Comparison of ENCODE assay signal across 10 mouse cellular contexts in the genomic region with DNA sequence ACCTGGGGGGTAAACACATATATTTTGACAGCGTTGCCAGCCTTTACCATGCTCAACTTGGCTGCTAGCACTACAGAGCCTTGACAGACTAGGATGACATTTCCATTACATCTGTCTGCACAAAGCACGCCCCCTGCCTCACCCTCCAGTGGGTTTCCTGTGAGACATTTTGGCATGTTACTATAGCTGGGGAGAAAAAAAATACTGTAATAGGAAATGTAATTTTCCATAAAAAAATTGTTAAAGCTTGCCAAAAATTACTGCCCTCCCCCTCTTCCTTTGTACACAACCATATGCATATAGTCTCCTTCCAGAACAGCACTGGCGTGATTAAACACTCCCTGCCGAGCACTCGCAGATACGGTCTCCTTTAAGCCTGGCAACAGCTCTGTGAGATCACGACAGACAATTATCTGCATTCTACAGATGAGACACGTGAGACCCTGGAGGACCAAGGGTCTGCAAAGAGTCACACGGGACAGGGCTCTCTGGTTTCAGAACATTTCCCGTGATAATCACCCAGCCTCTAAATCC. TPM values are rescaled to one million over a fixed set of nuclear protein-coding genes. Genes with fewer than 3 reads are reported as not detected.
A peak's percentile ranks its signal among the peaks of the same experiment; 100 is the strongest.
DNase-seq lines count a peak whose midpoint lies in the region; ATAC-seq and TF ChIP-seq lines count a peak whose summit lies in the region.
"Had no signal": no experiment of that assay in that cellular context is flagged by ENCODE, and none has a peak within 500 bp of the region (broad histone marks: within the 10 kb centered on the region; RNA-seq: fewer than 3 reads in every experiment).

No protein-coding gene starts in this region.

- no peak overlapping the region for H3K9ac ChIP-seq in heart, embryonic 15.5 days
- no peak overlapping the region for H3K9ac ChIP-seq in lung, postnatal 0 days (replicated peaks; ENCODE audit: low read depth)
- H3K9ac ChIP-seq in intestine, postnatal 0 days (ENCODE audit: low read depth, low read length): no peak overlapping the region
- H3K9ac ChIP-seq in stomach, embryonic 15.5 days: no peak overlapping the region

- no peak overlapping the region for H3K4me3 ChIP-seq in heart, embryonic 15.5 days
- no peak overlapping the region for H3K4me3 ChIP-seq in lung, postnatal 0 days (ENCODE audit: low read depth, low read length)
- no peak overlapping the region for H3K4me3 ChIP-seq in intestine, postnatal 0 days (ENCODE audit: low read depth, low read length)
- H3K4me3 ChIP-seq in stomach, embryonic 15.5 days (replicated peaks): no peak overlapping the region
- H3K4me3 ChIP-seq: megakaryocyte, embryonic 14.5 days had no signal

- ATAC-seq in heart, embryonic 15.5 days (replicated peaks; ENCODE audit: insufficient number of reproducible peaks, insufficient read depth, low FRiP score, low read depth): peak; percentile 59
- ATAC-seq in lung, postnatal 0 days: peak; percentile 47
- no peak for ATAC-seq in intestine, postnatal 0 days
- ATAC-seq in stomach, embryonic 15.5 days (ENCODE audit: insufficient read depth, low FRiP score, low read depth): peak; percentile 72; the same call in 1 of the 2 replicates

- peaks cover 15% of the 10 kb centered on the region for H3K4me1 ChIP-seq in heart, embryonic 15.5 days (replicated peaks)
- peaks cover 4% of the 10 kb centered on the region; the same call in 1 of the 2 replicates for H3K4me1 ChIP-seq in lung, postnatal 0 days (ENCODE audit: insufficient read depth, low read depth, low read length)
- H3K4me1 ChIP-seq in intestine, postnatal 0 days (replicated peaks; ENCODE audit: control insufficient read depth, insufficient read depth, low read length): no peaks in the 10 kb centered on the region; the same call in 1 of the 2 replicates
- peaks cover 6% of the 10 kb centered on the region; the same call in 1 of the 2 replicates for H3K4me1 ChIP-seq in stomach, embryonic 15.5 days
- H3K4me1 ChIP-seq: megakaryocyte, embryonic 14.5 days had no signal

- 0 out of 2 replicates have a peak, but pooled peaks have one; percentile 11 for TF ChIP-seq EP300 in lung, postnatal 0 days (IDR thresholded peaks at IDR 0.05)

- H3K9me3 ChIP-seq in heart, embryonic 15.5 days (replicated peaks): no peaks in the 10 kb centered on the region
- H3K9me3 ChIP-seq in lung, postnatal 0 days (ENCODE audit: low read length): no peaks in the 10 kb centered on the region
- H3K9me3 ChIP-seq in intestine, postnatal 0 days (ENCODE audit: control insufficient read depth): no peaks in the 10 kb centered on the region
- no peaks in the 10 kb centered on the region for H3K9me3 ChIP-seq in stomach, embryonic 15.5 days

- H3K27ac ChIP-seq in heart, embryonic 15.5 days: peak overlapping the region; percentile 55; the same call in 1 of the 2 replicates
- H3K27ac ChIP-seq in lung, postnatal 0 days (ENCODE audit: low read length): no peak overlapping the region
- H3K27ac ChIP-seq in intestine, postnatal 0 days (ENCODE audit: low read depth, low read length): no peak overlapping the region
- peak overlapping the region; percentile 55 for H3K27ac ChIP-seq in stomach, embryonic 15.5 days

- H3K4me2 ChIP-seq in heart, embryonic 15.5 days: peak overlapping the region; percentile 38
- H3K4me2 ChIP-seq in lung, postnatal 0 days (replicated peaks; ENCODE audit: low read depth, low read length): no peak overlapping the region
- no peak overlapping the region for H3K4me2 ChIP-seq in intestine, postnatal 0 days (replicated peaks; ENCODE audit: low read depth)
- H3K4me2 ChIP-seq in stomach, embryonic 15.5 days: no peak overlapping the region

- intact Hi-C loops in heart, postnatal 36 days (cut with DNase I): no loop called here

- DNase-seq in heart, postnatal 36 days: no peak
- peak; percentile 62 for DNase-seq in lung, postnatal 0 days (ENCODE audit: low spot score)
- no peak for DNase-seq in lung, postnatal 36 days
- DNase-seq in cerebellum, adult 11 months: no peak
- no peak for DNase-seq in cerebellum, postnatal 4 days (ENCODE audit: low spot score in 2 of 2)
- DNase-seq: adrenal gland, adult 8-10 months had no signal

- 27% methylated on average over 10 of the region's 10 CpGs for WGBS in heart, embryonic 15.5 days
- 31% methylated on average over 10 of the region's 10 CpGs for WGBS in lung, postnatal 0 days
- 54% methylated on average over 10 of the region's 10 CpGs for WGBS in intestine, postnatal 0 days
- WGBS in stomach, embryonic 15.5 days: 31% methylated on average over 10 of the region's 10 CpGs

- H3K36me3 ChIP-seq in heart, embryonic 15.5 days: no peaks in the 10 kb centered on the region
- H3K36me3 ChIP-seq in lung, postnatal 0 days (ENCODE audit: insufficient read depth, low read length): no peaks in the 10 kb centered on the region
- H3K36me3 ChIP-seq in intestine, postnatal 0 days (ENCODE audit: control insufficient read depth, insufficient read depth): no peaks in the 10 kb centered on the region
- H3K36me3 ChIP-seq in stomach, embryonic 15.5 days: peaks cover 17% of the 10 kb centered on the region

- H3K27me3 ChIP-seq in heart, embryonic 15.5 days: no peaks in the 10 kb centered on the region
- H3K27me3 ChIP-seq in lung, postnatal 0 days (replicated peaks; ENCODE audit: insufficient read depth, low read length): no peaks in the 10 kb centered on the region
- no peaks in the 10 kb centered on the region for H3K27me3 ChIP-seq in intestine, postnatal 0 days (replicated peaks; ENCODE audit: control insufficient read depth, insufficient read depth, low read length)
- H3K27me3 ChIP-seq in stomach, embryonic 15.5 days (replicated peaks): no peaks in the 10 kb centered on the region

- TF ChIP-seq CTCF in lung, postnatal 0 days (IDR thresholded peaks at IDR 0.05): peak; percentile 16; the same call in 1 of the 2 replicates
- peak; percentile 16; the same call in 1 of the 2 replicates for TF ChIP-seq CTCF in intestine, postnatal 0 days (IDR thresholded peaks at IDR 0.05; ENCODE audit: low read depth)

RNA-seq across cellular contexts. Expression of a gene that starts 52.2 kb away (rescaled TPM):
- 13.4 and 20.4 TPM in 2 replicates for polyA plus RNA-seq in heart, embryonic 15.5 days (2015; fragmentation: Nextera tagmentation; extraction: Ambion mirVana)
- 10 to 100 TPM; 16.4 to 18.7 TPM for total RNA-seq in heart, postnatal 36 days (2021)
- 9.2 and 9.8 TPM in 2 replicates for polyA plus RNA-seq in lung, postnatal 0 days (2015; fragmentation: Nextera tagmentation; extraction: Ambion mirVana)
- polyA plus RNA-seq in intestine, postnatal 0 days (2015; fragmentation: Nextera tagmentation; extraction: Ambion mirVana): 10.7 and 11.5 TPM in 2 replicates
- 22.8 and 23.1 TPM in 2 replicates for polyA plus RNA-seq in stomach, embryonic 15.5 days (2015; fragmentation: Nextera tagmentation; extraction: Ambion mirVana)

Comparison
In these comparisons a context has a peak if more than half of its experiments do, and no peak if none do; other contexts are left out.
1. H3K27ac ChIP-seq: peak in heart, embryonic 15.5 days (single experiment) and stomach, embryonic 15.5 days (single experiment); none in lung, postnatal 0 days (single experiment) and intestine, postnatal 0 days (single experiment).